Mouse (Mus musculus) heart, adult 11 months (tissue): ENCODE results near the gene Obox1.
A peak's percentile ranks its signal among the peaks of the same experiment; 100 is the strongest.
"Not testable (repeated sequence)": the region's sequence is repeated elsewhere in the genome, so short reads cannot be mapped to it uniquely, and the experiment has no call there.

Experiments used
- DNase-seq: peaks from one replicate; pipeline ENCODE4 v3.0.0; 2022

Obox1 gene

GRCm38 (mm10) chr7:15388421-15388998, at the start of gene Obox1, which contains the start of gene Obox2:
Gene Obox1 (plus strand): TSS chr7:15388948.
Gene Obox2 (plus strand): TSS chr7:15388721.
- not testable (repeated sequence) for DNase-seq

GRCm38 (mm10) chr7:15399147-15399874, 10.6 kb downstream of the Obox1 start:
- peak; percentile 79 for DNase-seq

GRCm38 (mm10) chr7:15406816-15407215, 18.1 kb downstream of the Obox1 start:
- DNase-seq, result peak; percentile 70

GRCm38 (mm10) chr7:15418046-15418445, 29.3 kb downstream of the Obox1 start:
- peak; percentile 64 for DNase-seq

GRCm38 (mm10) chr7:15425537-15425936, 36.8 kb downstream of the Obox1 start:
- DNase-seq, result peak; percentile 77

GRCm38 (mm10) chr7:15509411-15509810, 120.7 kb downstream of the Obox1 start:
- DNase-seq, result peak; percentile 85
